Mouse (Mus musculus) liver, embryonic 14.5 days (tissue): Measurements from ENCODE around the gene Mia2.
A peak's percentile ranks its signal among the peaks of the same experiment; 100 is the strongest.

Experiments used
- CTCF ChIP-seq: IDR thresholded peaks from 2 replicates; pipeline ENCODE4 v1.5.1; 2016; ENCODE audit warnings: antibody characterized with exemption, low read depth, control low read depth
- EP300 ChIP-seq: IDR thresholded peaks from 2 replicates; pipeline ENCODE4 v1.6.1; 2016; ENCODE audit warnings: antibody characterized with exemption, low read depth

DNA sequence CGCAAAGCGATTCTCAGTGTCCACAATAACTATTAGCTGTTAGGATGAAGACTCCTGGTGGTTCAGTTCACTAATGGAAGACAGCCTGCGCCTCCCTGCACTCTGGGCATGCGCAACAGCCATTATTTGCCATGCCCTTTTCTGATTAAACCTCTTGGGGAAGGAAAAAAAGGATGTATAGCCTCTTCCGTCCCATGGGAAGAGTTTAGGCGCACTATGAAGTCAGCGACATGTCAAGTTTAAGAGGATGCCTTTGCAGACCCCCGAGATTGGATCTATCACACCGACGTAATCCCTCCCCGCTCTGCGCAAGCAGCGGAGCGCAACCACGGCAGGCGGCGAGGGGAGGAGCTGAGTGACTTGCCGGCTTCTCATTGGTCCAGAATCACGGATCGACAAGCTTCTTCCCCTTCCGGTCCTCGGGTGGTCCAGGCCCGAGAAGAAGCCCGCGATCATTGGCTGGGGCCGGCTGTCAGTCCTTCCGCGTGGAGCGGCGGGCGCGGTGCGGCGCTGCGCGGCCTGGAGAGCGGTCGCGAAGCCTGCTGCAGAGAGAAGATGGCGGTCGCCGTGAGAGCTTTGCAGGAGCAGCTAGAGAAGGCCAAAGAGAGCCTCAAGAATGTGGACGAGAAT is 29.0 kb upstream of the Mia2 start, which contains the start of gene Pnn:
- TF ChIP-seq CTCF, result peak; percentile 48
- TF ChIP-seq EP300, result no peak
